In the genomic region with DNA sequence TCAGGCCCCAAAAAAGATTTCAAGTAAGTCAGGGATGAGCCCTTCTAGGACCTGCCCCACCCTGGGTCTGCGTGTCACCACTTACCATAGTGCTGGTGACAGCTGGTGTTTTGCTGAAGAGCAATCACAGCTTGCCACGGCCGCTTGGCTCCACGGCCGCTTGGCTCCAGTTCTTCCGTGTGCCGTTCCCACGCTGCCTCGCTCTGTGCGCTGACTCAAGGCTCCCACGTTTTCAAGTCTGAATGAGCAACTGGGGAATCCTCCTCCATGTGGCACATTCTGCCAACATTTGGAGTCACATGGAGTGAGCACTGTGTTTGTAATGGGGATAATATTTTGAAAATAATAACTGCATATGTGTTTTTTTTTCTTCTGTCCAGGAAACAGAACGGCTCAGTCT, we compare ENCODE assay signal across 11 mouse cellular contexts. TPM values are rescaled to one million over a fixed set of nuclear protein-coding genes. Genes with fewer than 3 reads are reported as not detected.
DNase-seq lines count a peak whose midpoint lies in the region; ATAC-seq lines count a peak whose summit lies in the region.
"Had no signal": no experiment of that assay in that cellular context is flagged by ENCODE, and none has a peak within 500 bp of the region (broad histone marks: within the 10 kb centered on the region; RNA-seq: fewer than 3 reads in every experiment).

No protein-coding gene starts in this region.

- no peak overlapping the region for H3K9ac ChIP-seq in hindbrain, embryonic 14.5 days
- H3K9ac ChIP-seq in kidney, embryonic 14.5 days (ENCODE audit: low read depth, low read length), result no peak overlapping the region
- H3K9ac ChIP-seq: limb, embryonic 12.5 days had no signal

- no peaks in the 10 kb centered on the region for H3K9me3 ChIP-seq in hindbrain, embryonic 14.5 days (ENCODE audit: control insufficient read depth, low read length)
- no peaks in the 10 kb centered on the region for H3K9me3 ChIP-seq in hindbrain, embryonic 10.5 days
- no peaks in the 10 kb centered on the region for H3K9me3 ChIP-seq in kidney, embryonic 14.5 days (ENCODE audit: control insufficient read depth, low read length)
- H3K9me3 ChIP-seq: limb, embryonic 12.5 days had no signal

- no peaks in the 10 kb centered on the region for H3K27me3 ChIP-seq in hindbrain, embryonic 14.5 days (ENCODE audit: control insufficient read depth, insufficient read depth, low read length)
- H3K27me3 ChIP-seq in hindbrain, embryonic 10.5 days (ENCODE audit: insufficient read depth, poor library complexity, severe bottlenecking), result no peaks in the 10 kb centered on the region
- H3K27me3 ChIP-seq in kidney, embryonic 14.5 days (ENCODE audit: control insufficient read depth, insufficient read depth, low read length), result no peaks in the 10 kb centered on the region

- H3K4me3 ChIP-seq in hindbrain, embryonic 14.5 days (replicated peaks; ENCODE audit: low read length), result no peak overlapping the region
- no peak overlapping the region for H3K4me3 ChIP-seq in hindbrain, embryonic 10.5 days
- no peak overlapping the region for H3K4me3 ChIP-seq in kidney, embryonic 14.5 days (ENCODE audit: low read length)
- H3K4me3 ChIP-seq: erythroblast, embryonic 14.5 days; limb, embryonic 12.5 days had no signal

- 65% methylated on average over 12 of the region's 12 CpGs for WGBS in hindbrain, embryonic 14.5 days
- WGBS in hindbrain, embryonic 10.5 days, result 86% methylated on average over 12 of the region's 12 CpGs
- WGBS in kidney, embryonic 14.5 days, result 64% methylated on average over 12 of the region's 12 CpGs

- DNase-seq in hindbrain, embryonic 14.5 days (ENCODE audit: low spot score), result no peak
- no peak for DNase-seq in hindbrain, embryonic 10.5 days (ENCODE audit: low spot score)
- DNase-seq in cerebellum, postnatal 14 days, result peak; percentile 72 to 74
- peak; percentile 67 to 77 for DNase-seq in layer of hippocampus, adult 8-10 months (ENCODE audit: low spot score in 2 of 2)
- DNase-seq in right cerebral cortex, adult 18-20 months, result peak; percentile 84
- DNase-seq in adrenal gland, adult 18-20 months (ENCODE audit: low spot score in 2 of 2), result no peak
- DNase-seq in kidney, postnatal 4 days, result no peak
- DNase-seq: adrenal gland, postnatal 25 days had no signal

- no peak overlapping the region for H3K4me2 ChIP-seq in hindbrain, embryonic 14.5 days (replicated peaks)
- no peak overlapping the region for H3K4me2 ChIP-seq in kidney, embryonic 14.5 days (replicated peaks; ENCODE audit: low read depth, low read length)
- H3K4me2 ChIP-seq: limb, embryonic 12.5 days had no signal

- H3K36me3 ChIP-seq in hindbrain, embryonic 14.5 days (replicated peaks; ENCODE audit: control insufficient read depth, insufficient read depth), result peaks cover 18% of the 10 kb centered on the region
- H3K36me3 ChIP-seq in hindbrain, embryonic 10.5 days, result no peaks in the 10 kb centered on the region
- no peaks in the 10 kb centered on the region for H3K36me3 ChIP-seq in kidney, embryonic 14.5 days (ENCODE audit: control insufficient read depth, insufficient read depth, low read length)
- H3K36me3 ChIP-seq: limb, embryonic 12.5 days had no signal

- no peak overlapping the region for H3K27ac ChIP-seq in hindbrain, embryonic 14.5 days
- H3K27ac ChIP-seq in hindbrain, embryonic 10.5 days, result no peak overlapping the region
- no peak overlapping the region for H3K27ac ChIP-seq in kidney, embryonic 14.5 days (ENCODE audit: low read depth, low read length)
- H3K27ac ChIP-seq: limb, embryonic 12.5 days had no signal

- H3K4me1 ChIP-seq in hindbrain, embryonic 14.5 days (replicated peaks; ENCODE audit: control insufficient read depth, insufficient read depth, low read length), result no peaks in the 10 kb centered on the region
- peaks cover 12% of the 10 kb centered on the region; the same call in 1 of the 2 replicates for H3K4me1 ChIP-seq in hindbrain, embryonic 10.5 days (replicated peaks)
- no peaks in the 10 kb centered on the region for H3K4me1 ChIP-seq in kidney, embryonic 14.5 days (ENCODE audit: control insufficient read depth, insufficient read depth, low read length)
- H3K4me1 ChIP-seq: limb, embryonic 12.5 days had no signal

- ATAC-seq in hindbrain, embryonic 14.5 days (ENCODE audit: low FRiP score), result 0 out of 2 replicates have a peak, but pooled peaks have one; percentile 16
- ATAC-seq in kidney, embryonic 14.5 days (ENCODE audit: low FRiP score, low TSS enrichment), result no peak

RNA-seq across cellular contexts. Expression of gene Prima1, which starts 52.2 kb away (rescaled TPM):
- polyA plus RNA-seq in hindbrain, embryonic 14.5 days (2014; fragmentation: Nextera tagmentation; extraction: Ambion mirVana), result 1.5 and 1.9 TPM in 2 replicates
- 0.91 and 1.2 TPM in 2 replicates for polyA plus RNA-seq in hindbrain, embryonic 10.5 days (2016; fragmentation: Nextera tagmentation; extraction: Ambion mirVana)
- 1 to 10 TPM; 4.1 to 7.1 (median 5.0) TPM for total RNA-seq in layer of hippocampus, adult 8-10 months (2022)
- 1 to 10 TPM in 1 of 2 experiments, under 1 TPM in 1; 0.80 to 1.2 TPM for total RNA-seq in adrenal gland, adult 18-20 months (2021)
- 0.21 and 0.49 TPM in 2 replicates for polyA plus RNA-seq in kidney, embryonic 14.5 days (2014; fragmentation: Nextera tagmentation; extraction: Ambion mirVana)
- polyA plus RNA-seq: erythroblast, embryonic 14.5 days; limb, embryonic 12.5 days had no signal

Comparison
In these comparisons a context has a peak if more than half of its experiments do, and no peak if none do; other contexts are left out.
1. DNase-seq: peak in cerebellum, postnatal 14 days (2 of 2), layer of hippocampus, adult 8-10 months (2 of 2) and right cerebral cortex, adult 18-20 months (single experiment); none in hindbrain, embryonic 14.5 days (single experiment), hindbrain, embryonic 10.5 days (single experiment), adrenal gland, adult 18-20 months (0 of 2) and kidney, postnatal 4 days (0 of 2).